Mouse (Mus musculus): Measurements from ENCODE around the gene Cxcl16.
A peak's percentile ranks its signal among the peaks of the same experiment; 100 is the strongest.
"Not testable (repeated sequence)": the region's sequence is repeated elsewhere in the genome, so short reads cannot be mapped to it uniquely, and the experiment has no call there.

Cxcl16 gene

DNA sequence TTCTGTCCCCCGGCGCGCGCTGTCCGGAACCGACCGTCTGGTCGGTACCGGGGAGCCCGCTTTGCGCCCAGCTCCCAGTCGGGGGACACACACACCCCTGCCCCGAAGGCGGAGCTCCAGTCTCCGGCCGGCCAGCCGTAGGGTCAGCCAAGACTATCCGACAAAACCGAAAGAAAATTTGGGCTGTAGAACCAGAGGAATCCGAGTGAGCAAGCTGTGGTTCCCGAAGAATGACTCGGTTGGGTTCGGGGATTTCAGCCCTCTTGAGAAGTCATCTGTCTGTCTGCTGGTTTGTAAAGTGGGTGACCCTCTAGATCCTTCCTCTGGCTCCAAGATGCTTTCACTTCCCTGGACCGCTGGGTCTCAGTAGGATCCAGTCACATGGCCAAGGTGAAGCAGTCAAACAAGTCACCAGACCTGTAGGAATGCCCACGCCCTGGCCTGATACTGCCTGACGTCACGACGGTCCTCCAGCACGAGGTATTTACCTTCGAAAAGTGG is at the start of gene Cxcl16:
Cxcl16 (minus strand) TSS at position 384 of the 501 bp plus-strand sequence.
- no peak for DNase-seq (ENCODE audit: low read depth, low spot score)

DNA sequence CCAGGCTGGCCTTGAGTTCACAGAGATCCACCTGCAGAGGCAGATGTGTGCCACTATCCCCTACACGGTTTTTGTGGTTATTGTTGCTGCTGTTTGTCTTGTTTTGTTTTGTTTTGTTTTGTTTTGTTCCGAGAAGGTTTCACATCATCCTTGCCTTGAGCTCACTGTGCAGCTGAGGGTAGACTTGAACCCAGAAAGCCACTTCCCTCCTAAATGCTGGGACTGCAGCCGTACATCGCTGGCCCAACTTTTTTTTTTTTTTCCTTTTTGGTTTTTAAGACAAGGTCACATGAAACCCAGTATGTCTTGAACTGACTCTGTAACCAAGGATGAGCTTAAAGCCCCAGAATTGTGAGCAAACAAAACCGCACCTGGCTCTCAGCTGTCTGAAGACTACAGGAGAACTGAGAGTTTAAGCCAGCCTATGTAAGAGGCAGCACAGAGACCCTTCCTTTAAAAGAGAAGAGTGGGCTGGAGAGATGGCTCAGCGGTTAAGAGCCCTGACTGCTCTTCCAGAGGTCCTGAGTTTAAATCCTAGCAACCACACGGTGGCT is 47.3 kb upstream of the Cxcl16 start:
- DNase-seq (ENCODE audit: low read depth, low spot score): no peak

DNA sequence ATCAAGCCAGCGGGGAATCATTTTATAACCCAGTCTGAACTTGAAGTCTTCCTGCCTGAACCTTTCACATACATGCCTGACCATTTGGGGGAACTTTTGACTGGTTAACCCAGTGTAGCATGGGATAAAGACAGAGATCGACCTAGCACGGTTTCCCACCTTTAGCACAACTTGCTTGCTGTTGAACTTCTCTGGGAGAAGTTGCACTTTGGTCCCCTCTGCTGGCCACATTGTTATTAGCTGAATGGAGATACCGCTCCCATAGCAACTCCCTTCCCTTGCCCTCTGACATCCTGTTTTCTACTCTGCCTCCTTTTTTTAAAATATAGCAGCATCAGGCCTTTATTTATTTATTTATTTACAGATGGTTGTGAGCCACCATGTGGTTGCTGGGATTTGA is 46.6 kb upstream of the Cxcl16 start:
- DNase-seq (ENCODE audit: low read depth, low spot score): peak; percentile 88

DNA sequence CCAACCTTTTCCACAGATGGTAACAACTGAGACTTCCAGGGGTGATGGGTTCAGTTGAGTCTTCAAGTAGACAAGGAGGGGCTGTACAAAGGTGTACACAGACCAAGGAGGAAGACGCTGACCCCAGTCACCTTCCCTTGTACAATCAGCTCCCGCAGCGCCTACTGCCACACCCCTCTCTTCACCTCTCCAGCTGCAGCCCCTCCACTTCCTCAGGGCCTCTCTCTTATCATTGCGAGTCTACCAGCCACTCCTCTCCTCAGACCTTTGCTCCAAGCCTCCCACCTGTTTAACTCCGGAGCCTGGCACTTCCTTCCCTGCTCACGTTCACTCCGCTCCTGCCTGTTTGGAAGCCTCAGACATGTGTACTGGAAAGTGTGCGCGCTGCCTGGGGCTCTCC is 45.2 kb upstream of the Cxcl16 start, which contains the start of gene Tm4sf5:
Tm4sf5 (plus strand) TSS at position 275 of the 400 bp plus-strand sequence.
- no peak for DNase-seq (ENCODE audit: low read depth, low spot score)

DNA sequence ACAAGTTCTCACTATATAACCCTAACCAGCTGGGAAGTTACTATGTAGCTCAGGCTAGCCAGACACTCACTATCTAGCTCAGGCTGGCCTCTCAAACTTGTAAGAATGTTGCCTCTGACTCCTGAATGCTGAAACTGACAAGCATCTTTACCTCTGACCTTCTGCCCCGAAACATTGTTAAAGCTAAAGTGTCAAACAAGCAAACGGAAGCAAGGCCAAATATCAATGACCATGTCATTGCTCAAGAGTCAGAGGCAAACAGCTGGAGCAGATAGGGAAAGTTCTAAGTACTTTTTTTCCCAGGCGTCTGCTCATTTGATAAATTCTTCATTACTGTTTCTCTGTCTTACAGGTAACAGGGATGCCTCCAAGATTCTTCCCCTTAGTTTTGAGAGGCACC is 42.2 kb upstream of the Cxcl16 start:
- no peak for DNase-seq (ENCODE audit: low read depth, low spot score)

DNA sequence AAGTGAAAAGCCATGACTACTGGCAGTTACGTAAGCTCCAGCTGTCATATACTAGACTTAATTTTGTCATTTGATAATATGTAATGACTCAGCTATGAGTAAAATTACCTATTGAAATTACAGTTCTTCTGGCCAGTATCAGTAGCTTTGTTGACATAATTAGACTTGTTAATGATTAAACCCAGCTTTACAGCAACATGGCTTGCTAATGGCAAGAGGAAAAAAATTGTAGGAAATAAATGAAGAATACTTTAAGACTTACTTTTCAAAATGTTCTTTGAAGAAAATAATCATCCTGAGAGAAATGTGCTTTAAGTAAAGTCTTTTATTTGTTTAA is 40.7 kb upstream of the Cxcl16 start:
- DNase-seq (ENCODE audit: low read depth, low spot score): no peak

DNA sequence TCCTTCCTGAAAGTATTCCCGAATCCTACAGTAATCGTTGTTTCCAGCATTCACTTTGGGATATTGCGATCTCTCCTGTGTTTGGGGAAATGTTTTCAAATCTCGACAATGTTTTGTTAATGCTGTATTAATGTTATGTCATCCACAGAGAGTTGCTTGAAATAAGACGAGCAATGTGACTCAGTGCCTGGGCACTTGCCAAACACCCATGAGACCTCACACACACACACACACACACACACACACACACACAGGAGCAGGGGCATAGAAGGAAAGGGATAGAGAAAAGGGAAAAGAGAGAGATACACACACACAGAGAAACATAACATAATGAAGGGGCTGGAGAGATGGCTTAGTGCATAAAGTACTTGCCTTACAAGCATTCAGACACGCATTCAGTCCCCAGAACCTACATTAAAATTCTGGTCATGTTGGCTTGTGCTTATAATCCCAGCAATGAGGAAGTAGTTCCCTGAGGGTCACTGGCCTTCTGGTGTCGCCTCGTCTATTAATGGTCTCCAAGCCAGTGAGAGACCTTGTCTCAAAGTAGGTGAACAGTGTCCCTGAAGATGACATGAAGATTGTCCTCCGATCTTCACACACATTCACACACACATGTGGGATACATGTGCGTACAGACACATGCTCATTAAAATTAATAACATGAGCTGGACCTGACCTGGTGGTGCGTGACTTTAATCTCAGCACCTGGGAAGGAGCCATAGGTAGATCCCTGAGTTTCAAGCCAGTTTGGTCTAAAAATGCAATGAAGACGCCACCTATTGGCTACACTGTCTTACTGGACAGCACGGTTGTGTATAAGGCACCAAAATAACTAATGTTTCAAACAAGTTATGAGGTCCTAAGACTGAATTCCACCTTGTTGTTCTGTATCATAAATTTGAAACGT is 40.0 kb upstream of the Cxcl16 start:
- DNase-seq (ENCODE audit: low read depth, low spot score): peak; percentile 57

DNA sequence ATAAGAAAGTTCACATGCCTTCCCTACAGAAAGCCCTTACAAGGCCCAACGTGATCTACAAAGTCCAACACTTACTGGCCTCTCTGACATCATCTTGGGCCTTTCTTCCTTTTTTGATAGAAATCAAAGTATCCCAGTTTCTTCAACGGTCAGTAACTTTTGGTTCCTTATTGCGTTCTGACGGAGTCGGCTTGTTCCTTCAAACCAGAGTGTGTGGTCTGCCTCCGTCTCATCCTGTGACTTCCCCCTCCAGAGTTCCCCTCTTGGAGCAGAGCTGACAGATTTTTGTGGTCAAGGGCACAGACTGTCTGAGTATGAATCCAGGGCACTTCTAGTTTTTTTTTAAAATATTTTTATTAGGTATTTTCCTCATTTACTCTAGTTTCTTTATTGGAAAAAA is 29.9 kb upstream of the Cxcl16 start:
- DNase-seq (ENCODE audit: low read depth, low spot score): no peak

DNA sequence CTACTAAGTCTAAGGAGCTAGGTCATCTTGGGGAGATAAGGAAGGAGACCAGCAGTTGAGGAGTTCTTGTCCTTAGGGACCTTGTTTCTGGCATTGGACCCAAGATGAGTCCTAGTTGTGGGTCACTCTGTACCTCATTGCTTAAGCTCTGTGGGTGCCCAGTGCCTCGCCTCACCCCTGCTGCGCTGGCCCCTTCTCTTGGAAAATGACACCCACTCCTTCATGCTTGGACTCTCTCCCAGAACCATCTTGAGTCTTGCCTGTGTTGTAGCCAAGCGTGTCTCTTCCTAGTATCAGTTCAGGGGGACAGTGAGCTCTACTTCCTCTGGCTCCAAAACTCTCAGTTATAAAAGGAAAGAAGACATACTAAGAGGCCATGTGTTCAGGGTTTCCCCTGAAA is 29.4 kb upstream of the Cxcl16 start:
- DNase-seq (ENCODE audit: low read depth, low spot score): no peak

DNA sequence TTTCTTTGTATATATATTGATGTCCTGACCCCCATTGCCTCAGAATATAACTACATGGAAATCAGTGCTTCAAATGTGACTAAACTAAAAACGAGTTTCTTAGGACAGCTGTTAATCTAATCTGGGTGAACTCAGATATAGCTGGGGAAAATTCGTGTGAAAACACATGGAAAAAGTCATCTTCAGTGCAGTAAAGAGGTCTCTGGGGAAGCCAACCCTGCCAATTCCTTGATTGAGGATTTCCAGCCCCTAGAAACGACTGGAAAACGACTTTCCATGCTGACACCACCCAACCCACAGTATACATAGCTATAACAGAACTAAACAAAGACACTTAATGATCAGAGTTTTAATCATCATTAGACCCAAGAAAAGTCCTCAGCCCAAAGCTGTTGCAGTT is 28.0 kb upstream of the Cxcl16 start:
- no peak for DNase-seq (ENCODE audit: low read depth, low spot score)

DNA sequence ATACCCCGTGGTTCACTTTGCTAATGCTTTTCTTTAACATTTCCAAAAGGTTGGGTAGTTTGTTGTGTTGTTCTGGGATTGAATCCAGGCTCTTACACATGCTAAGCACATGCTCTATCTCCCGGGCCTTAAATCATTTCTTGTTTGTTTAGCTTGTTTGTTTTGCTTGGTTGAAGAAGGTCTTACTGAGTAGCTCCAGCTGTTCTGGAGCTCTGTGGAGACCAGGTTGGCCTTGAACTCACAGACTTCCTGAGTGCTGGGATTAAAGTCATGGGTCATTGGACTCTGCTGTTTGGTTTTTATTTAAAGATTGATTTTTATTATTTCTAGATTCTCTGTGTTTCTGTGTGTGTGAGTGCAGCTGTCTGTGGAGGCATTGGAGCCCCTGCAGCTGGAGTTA is 25.7 kb upstream of the Cxcl16 start:
- peak; percentile 11 for DNase-seq (ENCODE audit: low read depth, low spot score)

DNA sequence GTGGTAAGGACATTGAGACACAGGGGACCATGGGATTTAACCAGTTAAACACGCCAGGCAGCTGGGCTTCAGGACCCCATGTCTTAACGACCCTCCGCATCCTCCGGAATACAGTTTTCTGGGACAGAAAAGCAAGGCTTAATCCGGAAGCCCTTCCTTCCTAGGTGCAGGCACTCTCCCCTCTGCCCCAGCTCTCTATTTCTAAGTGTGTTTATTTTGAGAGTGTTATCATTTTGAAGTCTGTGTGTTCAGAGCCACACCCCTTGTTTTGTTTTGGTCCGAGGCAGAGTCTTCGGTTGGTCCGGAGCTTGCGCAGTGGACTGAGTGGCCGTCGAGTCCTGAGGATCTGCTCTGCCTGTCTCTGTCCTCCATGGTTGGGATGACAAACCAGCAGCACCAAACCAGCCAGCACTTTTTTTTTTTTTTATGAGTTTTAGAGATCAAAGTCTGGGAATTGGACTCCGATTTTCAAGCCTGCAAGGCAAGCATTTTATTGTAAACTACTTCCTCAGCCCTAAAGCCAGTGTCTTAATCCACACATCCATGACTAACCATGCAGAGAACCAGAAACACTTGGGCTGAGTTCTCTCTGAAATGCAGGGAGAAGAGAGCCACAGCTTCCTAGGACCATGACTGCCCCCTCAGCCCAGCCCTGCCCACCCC is 15.2 kb upstream of the Cxcl16 start:
- DNase-seq (ENCODE audit: low read depth, low spot score): no peak

DNA sequence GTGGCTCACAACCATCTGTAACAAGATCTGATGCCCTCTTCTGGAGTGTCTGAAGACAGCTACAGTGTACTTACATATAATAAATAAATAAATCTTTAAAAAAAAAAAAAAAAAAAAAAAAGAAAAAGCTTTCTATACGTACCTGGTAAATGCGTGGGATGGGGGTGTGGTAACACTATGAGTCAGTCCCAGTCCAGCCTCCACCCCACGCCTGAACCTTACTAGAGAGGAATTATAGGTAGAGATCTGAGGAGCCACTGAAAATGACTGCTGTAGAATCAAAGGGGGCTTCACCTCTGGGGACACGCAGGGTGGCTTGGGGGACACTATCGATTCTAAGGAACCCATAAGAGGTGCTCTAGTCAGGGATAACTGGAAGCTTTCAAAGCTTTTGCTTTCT is 13.5 kb upstream of the Cxcl16 start:
- DNase-seq (ENCODE audit: low read depth, low spot score): not testable (repeated sequence)

DNA sequence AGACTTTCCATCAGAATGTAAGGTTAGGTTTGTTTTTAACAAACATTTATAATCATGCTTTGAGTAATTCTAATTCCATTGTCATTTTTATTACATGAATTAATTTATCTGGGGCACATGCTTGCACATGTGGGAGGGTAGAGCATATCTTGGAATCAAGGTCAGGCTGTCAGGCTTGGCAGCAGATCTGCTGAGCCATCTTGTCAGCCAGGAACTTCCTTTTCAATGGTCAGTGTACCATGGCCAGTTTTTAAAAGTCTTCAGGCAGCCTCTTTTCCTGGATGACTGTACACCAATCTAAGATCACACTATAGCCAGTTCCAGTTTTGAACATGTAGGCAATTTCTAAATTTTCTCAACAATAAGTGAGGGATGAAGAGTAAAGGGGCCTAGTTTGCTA is 12.9 kb upstream of the Cxcl16 start:
- DNase-seq (ENCODE audit: low read depth, low spot score): no peak

DNA sequence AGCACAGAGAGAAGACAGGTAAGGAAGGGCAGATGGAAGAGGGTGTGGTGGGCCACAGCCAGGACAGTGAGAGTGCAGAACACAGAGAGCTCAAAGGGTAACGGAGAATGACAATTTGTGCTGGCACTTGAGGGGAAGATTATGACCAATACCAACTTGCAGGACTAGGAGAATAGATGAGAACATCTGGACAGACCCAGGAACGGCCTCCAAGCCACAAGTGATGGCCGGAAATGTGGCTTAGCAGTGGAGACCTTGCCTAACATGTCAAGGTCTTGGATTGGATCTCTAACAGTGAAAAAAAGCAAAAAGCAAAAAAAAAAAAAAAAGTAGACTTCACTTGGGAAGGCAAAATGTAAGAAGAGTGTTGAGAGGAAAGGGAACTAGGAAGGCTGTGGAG is 10.0 kb upstream of the Cxcl16 start:
- DNase-seq (ENCODE audit: low read depth, low spot score): no peak

DNA sequence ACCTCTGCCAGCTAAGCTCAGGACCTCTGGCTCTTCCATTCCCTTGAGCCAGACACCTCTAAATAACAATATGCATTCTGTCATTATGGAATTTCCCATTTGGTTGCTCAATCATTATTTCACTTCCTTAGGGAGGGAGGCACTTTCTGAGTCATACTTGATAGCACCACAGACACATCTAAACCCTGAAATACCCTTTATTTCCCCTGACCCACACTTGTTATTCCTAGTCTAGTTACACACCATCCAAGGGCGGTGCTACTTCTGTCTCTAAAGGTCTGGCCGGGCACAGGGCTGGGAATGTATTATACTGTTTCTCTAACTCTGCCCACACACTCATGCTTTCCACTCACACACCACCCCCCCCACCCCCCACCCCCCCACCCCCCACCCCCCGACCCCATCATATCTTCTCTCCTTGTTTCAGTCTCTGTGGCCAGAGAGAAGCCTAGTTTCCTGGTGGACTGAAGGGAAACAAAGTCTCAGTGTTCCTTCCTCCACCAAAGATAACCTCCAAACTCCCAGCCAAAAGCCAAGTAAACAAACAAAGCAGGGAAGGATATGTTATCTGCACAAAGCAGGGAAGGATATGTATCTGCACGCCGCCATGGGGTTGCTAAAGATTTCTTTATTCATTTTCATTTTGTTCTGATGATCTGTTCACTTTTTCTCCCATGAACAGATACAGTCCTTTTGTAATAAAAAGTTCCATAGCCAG is 8.3 kb upstream of the Cxcl16 start:
- DNase-seq (ENCODE audit: low read depth, low spot score): peak; percentile 84

DNA sequence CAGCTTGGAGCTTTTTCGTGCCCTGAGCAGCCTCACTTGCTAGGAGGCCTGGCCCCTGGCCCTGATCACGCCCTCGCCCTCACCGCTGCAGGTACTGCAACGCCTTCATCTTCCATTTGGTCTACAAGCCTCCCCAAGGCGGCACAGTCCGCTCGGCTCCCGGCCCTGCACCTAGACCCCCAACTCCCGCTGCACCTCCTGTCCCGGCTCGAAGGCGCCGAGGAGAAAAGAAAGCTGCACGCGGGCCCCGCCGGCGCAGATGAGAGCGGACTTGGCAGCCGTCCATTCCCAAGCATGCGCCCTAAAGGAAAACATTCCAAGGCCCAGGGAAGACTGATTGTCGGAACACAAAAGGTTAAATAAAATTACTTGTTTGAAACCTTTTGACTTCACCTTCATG is 6.0 kb upstream of the Cxcl16 start:
- DNase-seq (ENCODE audit: low read depth, low spot score): no peak

DNA sequence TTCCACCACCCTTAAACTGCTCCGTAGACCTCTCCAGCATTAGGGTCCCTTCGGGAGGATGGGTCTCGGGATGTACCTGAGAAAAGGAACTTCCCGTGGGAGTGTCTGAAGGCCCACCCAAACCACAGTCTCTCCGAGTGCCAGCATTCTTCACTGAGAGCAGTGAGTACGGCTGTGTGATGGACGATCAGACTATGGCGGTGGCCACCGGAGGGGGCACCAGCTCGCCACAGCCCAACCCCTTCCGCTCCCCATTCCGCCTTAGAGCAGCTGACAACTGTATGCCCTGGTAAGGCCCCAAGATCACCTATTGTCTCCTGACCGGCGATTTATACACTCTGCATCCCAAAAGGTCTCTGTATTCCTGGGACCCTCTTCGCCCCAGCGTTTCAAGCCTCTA is 5.4 kb upstream of the Cxcl16 start:
- DNase-seq (ENCODE audit: low read depth, low spot score): no peak

DNA sequence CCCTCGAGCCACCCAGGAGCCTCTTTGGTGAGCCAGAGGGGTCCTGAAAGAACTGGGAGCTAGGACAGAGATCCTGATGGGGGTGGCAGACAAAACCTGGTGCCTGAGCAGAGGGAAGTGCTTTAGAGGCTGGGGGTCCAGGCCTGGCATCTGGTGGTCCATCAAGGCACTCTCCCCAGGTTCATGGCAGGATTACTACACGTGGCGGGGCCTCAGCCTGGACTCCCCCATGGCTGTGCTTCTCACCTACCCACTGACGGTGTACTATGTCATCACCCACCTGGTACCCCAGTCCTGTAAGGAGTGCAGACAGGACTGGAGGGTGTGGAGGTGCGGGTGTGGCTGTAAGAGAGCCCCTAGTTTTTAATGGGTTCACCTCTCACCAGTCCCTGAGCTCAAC is 4.2 kb upstream of the Cxcl16 start:
- no peak for DNase-seq (ENCODE audit: low read depth, low spot score)

DNA sequence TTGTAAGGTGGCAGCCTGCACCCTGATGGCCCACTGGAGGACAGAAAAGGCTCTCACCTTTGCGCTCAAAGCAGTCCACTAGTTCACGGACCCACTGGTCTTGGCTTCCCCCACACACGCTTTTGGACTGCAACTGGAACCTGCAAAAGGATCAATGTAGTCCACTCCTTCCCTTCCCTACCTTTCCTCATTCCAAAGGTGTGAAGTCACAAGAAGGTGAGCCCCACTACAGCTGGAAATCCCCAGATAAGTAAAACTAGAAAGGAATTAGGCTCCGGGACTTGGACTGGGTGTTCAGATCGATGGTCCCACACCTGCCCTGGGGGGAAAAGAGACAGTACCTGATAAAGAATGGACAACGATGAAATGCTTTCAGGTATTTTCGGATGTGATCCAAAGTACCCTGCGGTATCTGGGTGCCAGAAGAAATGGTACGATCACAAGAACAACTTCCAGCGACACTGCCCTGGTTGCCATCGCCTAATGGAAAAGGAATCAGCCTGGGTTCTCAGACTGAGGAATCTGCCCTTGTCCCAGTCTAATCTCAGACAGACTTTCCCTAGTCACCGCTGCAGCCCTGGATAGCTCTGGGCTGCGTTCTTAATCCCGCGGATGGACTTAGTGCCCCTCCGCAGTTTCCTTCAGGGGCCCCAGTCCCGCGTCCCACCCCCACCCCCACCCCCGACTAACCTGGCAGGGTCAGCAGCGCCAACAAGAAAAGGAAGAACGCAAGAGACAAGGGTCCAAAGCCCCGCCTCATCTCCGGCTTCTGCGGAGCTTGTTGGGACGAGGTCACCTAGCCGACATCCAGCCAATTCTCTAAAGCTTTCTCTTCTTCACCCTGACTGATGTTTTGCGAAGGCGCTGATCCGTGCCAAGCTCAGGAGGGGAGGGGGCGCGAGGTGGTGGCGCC is 840 bp downstream of the Cxcl16 start, which contains the start of gene Zmynd15:
Zmynd15 (plus strand) TSS at position 746 of the 913 bp plus-strand sequence.
- DNase-seq (ENCODE audit: low read depth, low spot score): no peak
